Mouse (Mus musculus) kidney, embryonic 15.5 days (tissue): ENCODE data around the gene Pnrc1. TPM values are rescaled to one million over a fixed set of nuclear protein-coding genes. Genes with fewer than 3 reads are reported as not detected.

Experiments used
- ATAC-seq: fragments of 200-750 bp; cut with Nextera tagmentation; replicated peaks from 2 replicates; pipeline ENCODE4 v1.8.0; 2017; ENCODE audit warnings: moderate TSS enrichment; ENCODE audit not compliant: low FRiP score
- H3K27ac ChIP-seq: fragments of 300-500 bp; sonication (generic); 2 replicates; pipeline ENCODE4 v1.5.1; 2015; ENCODE audit warnings: mild to moderate bottlenecking, inconsistent platforms
- H3K27me3 ChIP-seq: fragments of 300-500 bp; sonication (generic); 2 replicates; pipeline ENCODE4 v1.6.1; 2015; ENCODE audit warnings: inconsistent platforms
- H3K36me3 ChIP-seq: fragments of 300-500 bp; sonication (generic); 2 replicates; pipeline ENCODE4 v1.6.1; 2015; ENCODE audit warnings: inconsistent platforms
- H3K4me1 ChIP-seq: fragments of 300-500 bp; sonication (generic); 2 replicates; pipeline ENCODE4 v1.6.1; 2015; ENCODE audit warnings: inconsistent platforms
- H3K4me2 ChIP-seq: fragments of 300-500 bp; sonication (generic); 2 replicates; pipeline ENCODE4 v1.6.1; 2015; ENCODE audit warnings: moderate library complexity, mild to moderate bottlenecking, inconsistent platforms
- H3K4me3 ChIP-seq: fragments of 300-500 bp; sonication (generic); replicated peaks from 2 replicates; pipeline ENCODE4 v1.5.1; 2015; ENCODE audit warnings: mild to moderate bottlenecking, inconsistent platforms
- H3K9ac ChIP-seq: fragments of 300-500 bp; sonication (generic); 2 replicates; pipeline ENCODE4 v1.6.1; 2015; ENCODE audit warnings: mild to moderate bottlenecking, inconsistent platforms
- H3K9me3 ChIP-seq: fragments of 300-500 bp; sonication (generic); replicated peaks from 2 replicates; pipeline ENCODE4 v1.6.1; 2016; ENCODE audit warnings: inconsistent platforms
- WGBS: fragments of 180-500 bp; shearing (Covaris S2); methylation state at CpG from one replicate; pipeline ENCODE4 v1.1.7; 2015; ENCODE audit warnings: mixed read lengths; 5-methylcytosine and 5-hydroxymethylcytosine counted together
- polyA plus RNA-seq: library from polyadenylated mRNA; unstranded; fragments of >200 nt; fragmentation: Nextera tagmentation; extraction: Ambion mirVana; gene quantifications from 2 replicates; pipeline ENCODE4 v1.2.1, GENCODE M21; 2015

The Pnrc1 gene
- polyA plus RNA-seq, 1 experiment from 2014 or later: 86.5 TPM

DNA sequence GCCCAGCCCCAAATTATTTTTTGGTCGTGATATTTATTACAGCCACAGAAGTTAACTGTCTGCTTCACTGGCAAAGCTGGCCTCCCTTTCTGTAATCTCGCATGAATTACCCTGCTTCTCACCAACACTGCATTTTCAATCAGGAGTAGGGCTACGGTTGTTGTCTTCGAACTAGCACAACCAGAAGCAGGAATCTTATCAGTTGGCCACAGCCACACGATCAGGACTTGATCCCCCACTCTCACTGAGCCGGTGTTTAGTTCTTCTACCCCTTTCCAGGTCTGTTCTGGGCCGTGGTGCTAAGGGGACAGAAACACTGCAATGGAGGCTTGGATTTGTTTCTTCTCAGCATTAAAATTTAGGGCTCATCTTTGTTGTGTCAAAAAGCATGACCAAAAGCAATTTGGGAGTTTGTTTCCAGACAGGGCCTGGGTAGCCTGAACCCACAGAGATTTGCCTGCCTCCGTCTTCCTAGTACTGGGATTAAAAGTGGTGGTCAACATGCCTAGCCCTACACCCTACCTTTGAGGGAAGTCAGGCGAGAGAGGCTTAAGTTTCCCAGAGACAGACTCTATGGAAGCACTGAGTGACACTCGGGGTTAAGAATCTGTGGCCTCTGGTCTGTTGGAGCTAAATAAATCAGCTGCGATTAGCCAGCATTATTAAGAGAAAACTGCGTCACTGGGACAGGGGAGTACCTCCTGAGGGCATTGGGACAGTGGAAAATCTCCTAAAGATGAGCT is 46.8 kb downstream of the Pnrc1 start:
- H3K36me3 ChIP-seq: peaks cover 40% of the 10 kb centered on the region
- H3K4me3 ChIP-seq: no peak overlapping the region
- ATAC-seq: no peak
- H3K9me3 ChIP-seq: no peaks in the 10 kb centered on the region
- H3K27me3 ChIP-seq: no peaks in the 10 kb centered on the region
- no peak overlapping the region for H3K27ac ChIP-seq
- H3K4me2 ChIP-seq: no peak overlapping the region
- no peak overlapping the region for H3K9ac ChIP-seq
- 79% methylated on average over 12 of the region's 12 CpGs for WGBS
- peaks cover 12% of the 10 kb centered on the region for H3K4me1 ChIP-seq

DNA sequence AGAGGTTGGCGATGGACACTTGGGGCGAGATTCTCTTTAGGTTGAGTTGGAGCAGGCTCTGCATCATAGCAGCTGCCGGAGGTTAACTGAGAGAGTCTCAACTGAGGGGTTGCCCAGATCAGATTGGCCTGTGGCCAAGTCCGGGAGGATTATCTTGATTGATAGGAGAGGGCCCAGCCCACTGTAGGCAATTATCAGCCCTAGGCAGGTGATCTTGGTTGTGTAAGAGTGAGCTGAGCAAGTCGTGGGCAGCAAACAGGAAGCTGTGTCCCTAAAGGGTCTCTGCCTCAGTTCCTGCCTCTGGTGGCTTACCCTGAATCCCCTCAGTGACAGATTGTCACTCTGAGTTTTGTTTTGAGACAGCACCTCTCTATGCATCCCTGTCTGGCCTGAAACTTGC is 47.4 kb downstream of the Pnrc1 start:
- no peak for ATAC-seq
- Histone ChIP-seq H3K27me3 (no peaks in the 10 kb centered on the region), H3K9ac (no peak overlapping the region), H3K4me1 (peaks cover 12% of the 10 kb centered on the region), H3K4me2 (no peak overlapping the region), H3K36me3 (peaks cover 40% of the 10 kb centered on the region), H3K27ac (no peak overlapping the region), H3K4me3 (no peak overlapping the region), H3K9me3 (no peaks in the 10 kb centered on the region)
- WGBS: 68% methylated on average over 5 of the region's 5 CpGs

DNA sequence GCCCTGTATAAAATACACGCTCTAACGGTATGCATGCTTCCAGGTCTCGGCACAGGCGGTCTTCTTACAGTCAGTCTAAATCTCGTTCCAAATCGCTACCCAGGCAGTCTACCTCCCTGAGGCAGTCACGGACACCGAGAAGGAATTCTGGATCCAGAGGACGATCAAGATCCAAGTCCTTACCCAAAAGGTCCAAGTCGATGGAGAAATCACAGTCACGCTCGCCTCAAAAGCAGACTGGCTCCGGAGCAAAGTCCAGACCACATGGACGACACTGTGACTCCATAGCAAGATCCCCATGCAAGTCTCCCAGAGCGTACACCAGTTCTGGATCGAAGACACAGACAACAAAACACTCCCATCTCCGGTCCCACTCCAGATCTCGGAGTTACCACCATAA is 59.1 kb downstream of the Pnrc1 start:
- H3K9ac ChIP-seq: no peak overlapping the region
- 82% methylated on average over 18 of the region's 18 CpGs for WGBS
- ATAC-seq: no peak

DNA sequence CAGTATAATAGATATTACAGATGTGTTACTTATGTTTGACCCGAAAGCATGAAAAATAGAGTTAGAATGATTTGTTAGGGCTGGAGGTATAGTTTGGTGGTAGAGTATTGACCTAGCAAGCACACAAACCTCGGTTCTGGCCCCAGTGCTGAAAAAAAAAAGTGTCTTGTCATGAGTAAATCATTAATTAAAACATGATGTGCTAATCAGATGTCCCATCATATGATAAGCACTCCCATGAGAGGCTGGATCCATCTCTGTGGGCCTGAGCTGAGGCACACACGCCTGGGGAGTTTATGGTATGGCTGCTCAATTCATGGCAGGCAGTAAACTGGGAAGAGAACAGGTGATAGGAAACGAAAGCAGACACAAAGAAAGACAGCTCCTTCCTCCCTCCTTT is 60.3 kb downstream of the Pnrc1 start:
- Histone ChIP-seq H3K36me3 (no peaks in the 10 kb centered on the region), H3K9ac (no peak overlapping the region), H3K27me3 (no peaks in the 10 kb centered on the region), H3K4me3 (no peak overlapping the region), H3K27ac (no peak overlapping the region), H3K9me3 (no peaks in the 10 kb centered on the region), H3K4me2 (no peak overlapping the region), H3K4me1 (no peaks in the 10 kb centered on the region)
- 64% methylated on average over 4 of the region's 4 CpGs for WGBS
- ATAC-seq: no peak

More for the DNA sequence above, 59.1 kb downstream of the Pnrc1 start:
- H3K9me3 ChIP-seq: no peaks in the 10 kb centered on the region
- no peaks in the 10 kb centered on the region for H3K27me3 ChIP-seq
- H3K4me1 ChIP-seq: no peaks in the 10 kb centered on the region
- no peak overlapping the region for H3K27ac ChIP-seq
- H3K4me3 ChIP-seq: no peak overlapping the region
- H3K4me2 ChIP-seq: no peak overlapping the region
- H3K36me3 ChIP-seq: no peaks in the 10 kb centered on the region

DNA sequence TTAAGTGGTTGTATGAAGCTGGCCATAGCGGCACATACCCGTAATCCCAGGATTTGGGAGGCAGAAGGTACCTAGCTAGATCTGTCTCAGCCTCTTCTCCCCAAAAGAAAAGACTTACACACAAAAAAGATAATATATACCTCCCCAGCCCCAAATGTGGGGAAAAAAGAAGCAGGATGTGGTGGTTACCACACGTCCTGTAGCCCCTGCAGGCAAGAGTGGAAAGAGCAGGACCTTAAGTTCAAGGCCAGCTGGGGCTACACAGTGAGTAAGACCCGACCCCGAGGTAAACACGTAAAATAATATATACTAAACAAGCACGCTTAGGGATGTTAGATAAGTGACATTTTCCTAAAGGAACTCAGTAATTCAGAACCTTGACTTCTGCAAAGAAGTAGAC is 62.8 kb downstream of the Pnrc1 start:
- no peak overlapping the region for H3K9ac ChIP-seq
- no peak overlapping the region for H3K27ac ChIP-seq
- no peaks in the 10 kb centered on the region for H3K27me3 ChIP-seq
- no peaks in the 10 kb centered on the region for H3K36me3 ChIP-seq
- ATAC-seq: no peak
- no peak overlapping the region for H3K4me2 ChIP-seq
- no peaks in the 10 kb centered on the region for H3K4me1 ChIP-seq
- no peak overlapping the region for H3K4me3 ChIP-seq
- 83% methylated on average over 7 of the region's 7 CpGs for WGBS
- no peaks in the 10 kb centered on the region for H3K9me3 ChIP-seq

DNA sequence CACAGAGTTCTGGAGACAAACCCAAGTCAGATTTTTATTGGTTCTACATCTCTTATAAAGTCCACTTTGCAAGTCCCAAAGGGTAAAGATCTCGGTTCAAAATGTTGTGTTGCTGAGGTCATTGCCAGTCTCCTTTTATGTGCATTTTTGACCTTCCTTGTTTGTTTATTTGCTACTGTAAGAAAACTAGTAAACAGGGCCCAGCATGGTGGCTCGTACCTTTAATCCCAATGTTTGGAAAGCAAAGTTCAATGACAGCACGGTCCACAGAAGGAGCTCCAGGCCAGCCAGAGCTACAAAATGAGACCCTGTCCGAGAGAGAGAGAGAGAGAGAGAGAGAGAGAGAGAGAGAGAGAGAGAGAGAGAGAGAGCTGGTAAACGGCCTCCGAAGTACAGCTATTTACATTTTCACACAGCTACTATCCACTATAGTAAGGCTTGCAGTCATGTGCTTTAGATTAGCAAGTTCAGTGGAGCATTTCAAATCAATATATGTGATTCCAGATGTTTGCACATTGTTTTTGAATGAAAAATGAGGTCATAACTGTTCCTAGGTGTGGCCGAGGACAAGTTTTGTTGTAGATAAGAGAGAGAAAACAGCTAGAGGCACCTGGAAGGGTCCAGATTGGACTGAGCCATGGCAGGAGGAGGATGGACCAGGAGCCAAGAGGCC is 65.8 kb downstream of the Pnrc1 start:
- Histone ChIP-seq H3K36me3 (no peaks in the 10 kb centered on the region), H3K4me2 (no peak overlapping the region), H3K4me1 (no peaks in the 10 kb centered on the region), H3K9ac (no peak overlapping the region), H3K9me3 (no peaks in the 10 kb centered on the region), H3K4me3 (no peak overlapping the region), H3K27ac (no peak overlapping the region), H3K27me3 (no peaks in the 10 kb centered on the region)
- no peak for ATAC-seq
- 72% methylated on average over 7 of the region's 7 CpGs for whole genome bisulfite sequencing

DNA sequence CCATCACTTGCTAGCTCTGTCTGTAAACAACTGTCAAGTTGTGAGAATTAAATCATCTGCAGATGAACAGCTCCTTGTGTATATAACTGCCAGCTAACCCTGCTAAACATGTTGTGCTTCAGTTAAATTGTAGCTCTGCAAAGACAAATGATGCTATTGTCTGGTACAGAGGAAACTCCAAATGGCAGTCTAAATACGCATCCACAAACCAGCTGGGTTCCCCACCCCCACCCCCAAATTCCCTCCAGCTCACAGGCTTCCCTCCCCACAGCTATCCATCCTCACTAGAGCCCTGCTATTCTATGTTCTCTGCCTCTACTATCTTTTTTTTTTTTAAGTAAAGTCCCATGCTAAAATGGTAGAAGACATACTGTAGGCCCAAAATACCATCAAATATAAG is 68.1 kb downstream of the Pnrc1 start:
- Histone ChIP-seq H3K4me1 (no peaks in the 10 kb centered on the region), H3K9ac (no peak overlapping the region), H3K36me3 (no peaks in the 10 kb centered on the region), H3K27ac (no peak overlapping the region), H3K4me3 (no peak overlapping the region), H3K4me2 (no peak overlapping the region), H3K9me3 (no peaks in the 10 kb centered on the region), H3K27me3 (no peaks in the 10 kb centered on the region)
- no peak for ATAC-seq
- 57% methylated on average over 1 of the region's 1 CpGs for WGBS

DNA sequence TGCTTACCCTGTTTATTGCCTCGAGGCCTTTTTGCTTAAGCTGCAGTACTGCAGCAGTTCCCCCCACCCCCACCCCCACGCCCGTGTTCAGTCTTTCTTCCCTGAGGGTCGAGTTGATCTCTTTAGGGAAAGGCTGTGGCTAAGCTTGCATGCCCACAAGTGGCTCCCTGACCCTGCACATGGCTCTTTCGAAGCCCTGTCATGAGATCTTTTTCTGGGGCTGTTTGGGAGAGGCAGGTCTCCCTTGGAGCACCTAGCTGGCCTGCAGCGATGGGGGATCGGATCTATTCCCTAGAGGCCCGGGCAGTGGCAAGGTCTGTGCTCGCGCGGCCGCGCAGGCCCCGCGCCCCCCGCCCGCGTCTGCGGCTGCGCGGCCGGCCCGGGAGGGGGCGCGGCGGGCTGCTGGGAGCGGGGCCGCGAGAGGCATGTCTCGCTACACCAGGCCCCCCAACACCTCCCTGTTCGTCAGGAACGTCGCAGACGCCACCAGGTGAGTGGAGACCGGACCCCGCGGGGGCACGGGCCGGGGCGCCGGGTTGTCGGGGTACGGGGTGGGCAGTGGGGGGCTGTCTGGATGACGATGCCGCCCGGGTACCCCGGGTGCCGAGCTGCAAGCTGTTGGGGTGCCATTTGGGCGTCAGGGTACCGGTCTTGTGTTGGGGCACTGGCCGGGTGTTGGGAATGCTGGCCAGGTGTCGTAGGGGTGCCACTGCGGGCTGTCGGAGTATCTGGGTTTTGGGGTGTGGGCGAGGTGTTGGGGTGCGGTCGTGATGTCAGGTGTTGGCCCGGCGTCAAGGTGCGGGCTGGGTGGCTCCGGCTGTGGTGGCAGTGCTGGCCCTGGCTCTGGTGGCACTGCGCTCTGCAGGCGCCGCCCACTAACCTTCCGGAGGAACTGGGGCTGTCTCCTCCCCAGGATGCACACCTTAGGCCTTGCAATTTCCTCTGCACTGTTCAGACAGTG is 80.8 kb downstream of the Pnrc1 start, which contains the start of gene Srsf12:
TSS of gene Srsf12 (plus strand) at position 111 of the 961 bp plus-strand sequence.
- Histone ChIP-seq H3K36me3 (no peaks in the 10 kb centered on the region), H3K27me3 (peaks cover 3% of the 10 kb centered on the region; the same call in 1 of the 2 replicates), H3K27ac (0 out of 2 replicates have a peak within 1 kb of the TSS, but pooled peaks have one; percentile 6), H3K9ac (peak within 1 kb of the TSS; percentile 69), H3K4me1 (peaks cover 13% of the 10 kb centered on the region), H3K4me2 (peak within 1 kb of the TSS; percentile 100), H3K9me3 (no peaks in the 10 kb centered on the region), H3K4me3 (peak within 1 kb of the TSS; percentile 66)
- ATAC-seq: peak; percentile 80
- WGBS: 2% methylated on average over 65 of the region's 65 CpGs

DNA sequence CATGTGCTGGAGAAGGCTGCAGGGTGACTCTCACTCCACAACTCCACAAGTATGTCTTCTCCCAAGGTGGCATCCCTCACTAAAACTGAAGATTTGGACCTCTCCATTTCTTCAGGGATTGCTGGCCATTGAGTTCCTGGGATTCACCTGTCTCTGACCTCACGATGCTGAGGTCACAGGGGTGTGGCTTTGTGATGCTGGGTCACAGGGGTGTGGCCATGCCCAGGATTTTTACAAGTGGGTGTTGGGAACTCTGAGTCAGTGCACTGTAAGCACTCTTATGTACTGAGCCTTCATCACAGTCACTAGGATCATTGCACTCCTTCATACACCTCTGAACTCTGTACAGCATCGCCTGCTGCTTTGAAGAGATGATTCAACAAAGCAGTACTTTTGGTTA is 82.4 kb downstream of the Pnrc1 start:
- ATAC-seq: no peak
- H3K4me3 ChIP-seq: no peak overlapping the region
- peaks cover 3% of the 10 kb centered on the region; the same call in 1 of the 2 replicates for H3K27me3 ChIP-seq
- H3K36me3 ChIP-seq: no peaks in the 10 kb centered on the region
- H3K9me3 ChIP-seq: no peaks in the 10 kb centered on the region
- 66% methylated on average over 2 of the region's 2 CpGs for WGBS
- no peak overlapping the region for H3K27ac ChIP-seq
- peaks cover 13% of the 10 kb centered on the region for H3K4me1 ChIP-seq
- no peak overlapping the region for H3K9ac ChIP-seq
- no peak overlapping the region for H3K4me2 ChIP-seq

DNA sequence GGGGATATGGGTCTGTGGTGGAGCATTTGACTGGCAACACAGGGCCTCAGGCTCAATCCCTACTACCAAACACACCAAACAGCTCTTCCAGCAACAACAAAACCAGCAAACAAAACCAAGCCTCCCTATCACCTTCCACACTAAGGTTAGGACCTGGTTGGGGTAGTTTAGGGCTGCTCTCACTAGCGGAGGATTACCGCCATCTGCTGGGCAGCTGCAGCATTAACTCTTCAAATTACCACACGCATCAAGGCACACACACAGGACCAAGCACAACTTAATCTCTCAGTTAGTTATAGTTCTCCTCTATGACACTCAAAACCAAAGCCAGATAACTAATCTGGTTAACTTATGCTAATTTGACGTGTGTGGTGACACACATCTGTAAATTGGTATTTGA is 85.3 kb downstream of the Pnrc1 start:
- Histone ChIP-seq H3K4me3 (no peak overlapping the region), H3K36me3 (no peaks in the 10 kb centered on the region), H3K4me1 (peaks cover 11% of the 10 kb centered on the region), H3K4me2 (no peak overlapping the region), H3K9ac (no peak overlapping the region), H3K9me3 (no peaks in the 10 kb centered on the region), H3K27ac (no peak overlapping the region), H3K27me3 (peaks cover 3% of the 10 kb centered on the region; the same call in 1 of the 2 replicates)
- no peak for ATAC-seq
- WGBS: 6% methylated on average over 4 of the region's 4 CpGs

DNA sequence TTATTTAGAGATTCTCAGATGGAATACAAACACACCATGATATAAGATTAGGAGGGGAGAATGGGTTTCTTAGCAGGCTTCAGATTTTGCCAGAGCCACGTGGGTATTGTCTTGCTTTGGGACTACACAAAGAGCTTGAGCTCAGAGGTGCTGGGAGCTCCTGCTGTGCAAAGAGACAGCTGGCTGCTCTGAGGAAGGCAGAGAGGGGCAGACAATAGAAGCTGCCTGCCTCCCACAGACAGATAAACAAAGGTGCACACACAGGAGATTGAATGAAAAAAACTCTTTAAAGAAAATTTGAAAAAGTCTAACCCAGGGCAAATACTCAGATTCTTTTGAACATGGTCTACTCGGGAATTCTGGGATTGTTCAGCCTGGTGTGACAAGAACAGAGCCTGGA is 91.8 kb downstream of the Pnrc1 start:
- Histone ChIP-seq H3K9me3 (no peaks in the 10 kb centered on the region), H3K4me3 (no peak overlapping the region), H3K36me3 (no peaks in the 10 kb centered on the region), H3K9ac (no peak overlapping the region), H3K4me1 (no peaks in the 10 kb centered on the region), H3K27me3 (no peaks in the 10 kb centered on the region), H3K27ac (no peak overlapping the region), H3K4me2 (no peak overlapping the region)
- ATAC-seq: no peak
- 26% methylated on average over 2 of the region's 2 CpGs for WGBS
